Mouse (Mus musculus) embryonic fibroblast, embryonic 13.5 days (primary cell): Measurements from ENCODE around the gene Nav2. TPM values are rescaled to one million over a fixed set of nuclear protein-coding genes. Genes with fewer than 3 reads are reported as not detected.

Source experiments
- H3K27ac ChIP-seq: 2 replicates; pipeline ENCODE4 v1.5.1; 2012; ENCODE audit warnings: low read length, control low read depth, inconsistent platforms; ENCODE audit not compliant: insufficient read depth
- H3K4me1 ChIP-seq: 2 replicates; pipeline ENCODE4 v1.6.1; 2011; ENCODE audit warnings: low read length; ENCODE audit not compliant: control insufficient read depth, insufficient read depth
- H3K4me3 ChIP-seq: 2 replicates; pipeline ENCODE4 v1.5.1; 2011; ENCODE audit warnings: mild to moderate bottlenecking, control low read depth, low read length; ENCODE audit not compliant: insufficient read depth
- CTCF ChIP-seq: IDR thresholded peaks from 2 replicates; pipeline ENCODE4 v1.5.1; 2011; ENCODE audit warnings: mild to moderate bottlenecking, control low read depth, low read length, moderate library complexity, borderline replicate concordance; ENCODE audit not compliant: insufficient read depth
- POLR2A ChIP-seq: IDR thresholded peaks from 2 replicates; pipeline ENCODE4 v1.6.1; 2011; ENCODE audit warnings: low read depth, mild to moderate bottlenecking, control low read depth, low read length, moderate library complexity
- polyA plus RNA-seq: library from polyadenylated mRNA; stranded (reverse); fragments of >200 nt; gene quantifications from 2 replicates; pipeline ENCODE4 v1.2.4, GENCODE M21; 2011; ENCODE audit warnings: low read depth; ENCODE audit not compliant: missing spikeins, insufficient read length

Nav2 gene
- polyA plus RNA-seq, 1 experiment: 18.7 TPM

- no peak overlapping the region for H3K27ac ChIP-seq
These were observed 256.4 kb downstream of the Nav2 start for GRCm38 (mm10) chr7:49164868-49165267.

DNA sequence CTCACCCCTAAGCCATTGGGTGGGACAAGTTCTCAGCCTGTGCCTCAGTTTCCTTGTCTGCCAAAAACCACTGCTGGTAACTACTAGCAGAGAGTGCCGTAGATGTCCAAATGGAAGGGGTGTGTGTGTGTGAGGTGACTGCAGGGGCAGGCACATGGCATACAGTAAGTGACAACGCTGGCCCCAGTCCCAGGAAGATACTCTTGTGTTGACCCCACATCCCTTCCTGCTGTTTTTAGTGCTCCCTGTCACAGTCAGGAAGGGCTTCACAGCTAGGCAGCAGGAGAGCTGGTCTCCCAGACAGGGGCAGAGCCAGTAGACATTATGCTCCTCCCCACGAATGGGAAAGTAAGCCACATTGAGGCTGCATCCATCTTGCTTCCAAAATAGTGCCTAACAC, 264.4 kb downstream of the Nav2 start:
- Histone ChIP-seq H3K4me1 (no peaks in the 10 kb centered on the region), H3K4me3 (no peak overlapping the region), H3K27ac (no peak overlapping the region)
- no peak for TF ChIP-seq CTCF
- TF ChIP-seq POLR2A: no peak

More at GRCm38 (mm10) chr7:49164868-49165267, 256.4 kb downstream of the Nav2 start:
- no peak for TF ChIP-seq POLR2A
- no peak for TF ChIP-seq CTCF
- Histone ChIP-seq H3K4me1 (no peaks in the 10 kb centered on the region), H3K4me3 (no peak overlapping the region)

GRCm38 (mm10) chr7:49175784-49176409, 267.4 kb downstream of the Nav2 start:
- Histone ChIP-seq H3K27ac (no peak overlapping the region), H3K4me3 (no peak overlapping the region), H3K4me1 (no peaks in the 10 kb centered on the region)
- TF ChIP-seq POLR2A (no peak), CTCF (no peak)

DNA sequence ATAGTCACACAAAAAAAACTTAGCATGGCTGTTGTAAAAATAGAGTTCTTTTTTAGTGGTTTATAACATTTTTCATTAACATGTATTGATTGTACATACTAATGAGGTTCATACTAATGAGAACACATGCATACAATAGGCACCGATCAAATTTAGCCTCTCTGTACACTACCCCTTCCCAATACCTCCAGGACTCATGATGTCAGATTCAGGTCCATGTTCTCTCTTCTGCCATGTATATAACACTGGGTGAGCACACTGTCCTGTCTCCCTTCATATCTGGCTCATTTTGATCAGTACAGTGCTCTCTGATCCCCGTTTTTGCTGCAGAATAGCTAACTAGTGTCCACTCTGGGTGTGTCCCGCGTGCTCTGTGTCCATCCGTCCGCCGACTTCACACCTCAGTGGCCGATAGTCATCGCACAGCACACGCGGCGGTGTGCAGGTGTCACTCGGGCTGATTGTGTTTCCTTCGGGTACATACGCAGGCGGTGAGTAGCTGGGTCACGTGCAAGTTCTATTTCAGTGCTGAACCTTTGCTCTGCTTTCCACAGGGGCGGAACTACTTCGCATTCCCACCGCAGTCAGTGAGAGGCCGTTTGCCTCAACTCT, 268.2 kb downstream of the Nav2 start:
- no peak overlapping the region for H3K4me3 ChIP-seq
- H3K27ac ChIP-seq: no peak overlapping the region
- no peaks in the 10 kb centered on the region for H3K4me1 ChIP-seq
- TF ChIP-seq POLR2A: no peak

GRCm38 (mm10) chr7:49178217-49178616, 269.7 kb downstream of the Nav2 start:
- Histone ChIP-seq H3K27ac (no peak overlapping the region), H3K4me3 (no peak overlapping the region), H3K4me1 (no peaks in the 10 kb centered on the region)
- no peak for TF ChIP-seq POLR2A
- TF ChIP-seq CTCF: no peak

- H3K4me3 ChIP-seq: no peak overlapping the region
- no peak overlapping the region for H3K27ac ChIP-seq
- no peaks in the 10 kb centered on the region for H3K4me1 ChIP-seq
- TF ChIP-seq CTCF: no peak
- TF ChIP-seq POLR2A: no peak
These were observed 272.5 kb downstream of the Nav2 start for GRCm38 (mm10) chr7:49181010-49181409.

DNA sequence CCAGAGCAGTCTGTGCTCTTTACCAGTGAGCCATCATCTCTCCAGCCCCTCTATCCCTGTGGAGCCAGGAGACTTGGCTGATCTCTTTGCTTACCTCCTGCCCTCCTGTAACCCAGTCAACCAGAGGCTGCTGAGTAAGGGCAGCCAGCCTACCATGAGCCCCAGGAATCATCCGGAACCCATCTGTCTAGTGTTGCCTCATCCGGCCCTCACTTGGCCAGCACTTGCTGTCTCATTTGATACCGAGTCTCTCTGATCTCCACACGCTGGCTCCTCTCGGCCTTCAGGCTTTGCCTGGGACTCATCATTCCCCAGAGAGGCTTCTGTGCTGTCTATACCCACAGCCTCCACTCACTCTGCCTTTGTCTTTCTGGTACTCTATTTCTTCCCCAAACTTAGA, 273.9 kb downstream of the Nav2 start:
- no peaks in the 10 kb centered on the region for H3K4me1 ChIP-seq
- no peak for TF ChIP-seq CTCF
- no peak for TF ChIP-seq POLR2A
- H3K27ac ChIP-seq: no peak overlapping the region
- no peak overlapping the region for H3K4me3 ChIP-seq

GRCm38 (mm10) chr7:49183696-49184095, 275.2 kb downstream of the Nav2 start:
- no peaks in the 10 kb centered on the region for H3K4me1 ChIP-seq
- TF ChIP-seq CTCF: no peak
- no peak for TF ChIP-seq POLR2A
- no peak overlapping the region for H3K27ac ChIP-seq
- H3K4me3 ChIP-seq: no peak overlapping the region

DNA sequence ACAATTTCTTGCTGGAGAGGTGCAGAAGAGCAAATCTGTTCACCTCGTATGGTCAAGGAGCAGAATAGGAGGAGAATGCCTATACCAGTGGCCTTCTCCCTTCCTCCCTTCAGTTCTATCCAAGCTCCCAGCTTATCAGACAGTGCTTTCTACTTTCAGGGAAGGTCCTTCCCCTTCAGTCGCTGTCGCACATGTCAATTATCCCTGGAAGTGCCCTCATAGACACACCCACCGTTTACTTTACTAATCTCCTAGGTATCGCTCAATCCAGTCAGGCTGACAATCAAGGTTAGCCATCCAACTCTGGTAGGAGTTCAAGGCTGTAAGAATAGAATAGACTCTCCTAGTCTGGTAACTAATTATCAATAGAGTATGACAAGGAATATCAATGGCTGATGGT, 277.5 kb downstream of the Nav2 start:
- Histone ChIP-seq H3K4me1 (no peaks in the 10 kb centered on the region), H3K4me3 (no peak overlapping the region), H3K27ac (no peak overlapping the region)
- TF ChIP-seq CTCF: no peak
- TF ChIP-seq POLR2A: no peak

- H3K4me1 ChIP-seq: no peaks in the 10 kb centered on the region
- H3K27ac ChIP-seq: no peak overlapping the region
- no peak overlapping the region for H3K4me3 ChIP-seq
- TF ChIP-seq CTCF (no peak), POLR2A (no peak)
These were observed 280.8 kb downstream of the Nav2 start for GRCm38 (mm10) chr7:49189364-49189763.
